Mouse (Mus musculus) MN1 (cell line): Measurements from ENCODE around the gene Gtf3c2.
A peak's percentile ranks its signal among the peaks of the same experiment; 100 is the strongest.

ENCODE experiments used
- DNase-seq: peaks from one replicate; pipeline ENCODE4 v3.0.0-alpha.2; 2016; ENCODE audit warnings: low spot score

Gtf3c2 gene

GRCm38 (mm10) chr5:31138968-31139425 is 40.9 kb downstream of the Gtf3c2 start:
- DNase-seq = no peak

GRCm38 (mm10) chr5:31138241-31138967 is 41.5 kb downstream of the Gtf3c2 start, which contains the start of gene Ucn:
Gene Ucn, minus strand, starts transcription at chr5:31138829.
- no peak for DNase-seq

GRCm38 (mm10) chr5:31137658-31138057 is 42.3 kb downstream of the Gtf3c2 start:
- DNase-seq = no peak

GRCm38 (mm10) chr5:31136730-31137424 is 43.1 kb downstream of the Gtf3c2 start:
- DNase-seq = no peak

GRCm38 (mm10) chr5:31126050-31126449 is 53.9 kb downstream of the Gtf3c2 start:
- no peak for DNase-seq

- DNase-seq = no peak
These were observed 56.5 kb downstream of the Gtf3c2 start for GRCm38 (mm10) chr5:31123481-31123880.

GRCm38 (mm10) chr5:31121111-31121510 is 58.8 kb downstream of the Gtf3c2 start:
- DNase-seq = no peak

- no peak for DNase-seq
These were observed 63.0 kb downstream of the Gtf3c2 start for GRCm38 (mm10) chr5:31116912-31117311.

- DNase-seq = no peak
These were observed 63.6 kb downstream of the Gtf3c2 start, which contains the start of gene Trim54 for GRCm38 (mm10) chr5:31116354-31116753. Gene Trim54, plus strand, starts transcription at chr5:31116712.

- peak; percentile 30 for DNase-seq
These were observed 69.2 kb downstream of the Gtf3c2 start for GRCm38 (mm10) chr5:31110781-31111180.

GRCm38 (mm10) chr5:31108000-31108490 is 71.9 kb downstream of the Gtf3c2 start, which contains the start of gene Slc30a3:
Gene Slc30a3, minus strand, starts transcription at chr5:31108237.
- DNase-seq = no peak
